Mouse (Mus musculus): ENCODE measurements around the gene Edaradd. TPM values are rescaled to one million over a fixed set of nuclear protein-coding genes. Genes with fewer than 3 reads are reported as not detected.

Edaradd gene
- polyA plus RNA-seq, 1 experiment from 2014 or later = 3.1 TPM

DNA sequence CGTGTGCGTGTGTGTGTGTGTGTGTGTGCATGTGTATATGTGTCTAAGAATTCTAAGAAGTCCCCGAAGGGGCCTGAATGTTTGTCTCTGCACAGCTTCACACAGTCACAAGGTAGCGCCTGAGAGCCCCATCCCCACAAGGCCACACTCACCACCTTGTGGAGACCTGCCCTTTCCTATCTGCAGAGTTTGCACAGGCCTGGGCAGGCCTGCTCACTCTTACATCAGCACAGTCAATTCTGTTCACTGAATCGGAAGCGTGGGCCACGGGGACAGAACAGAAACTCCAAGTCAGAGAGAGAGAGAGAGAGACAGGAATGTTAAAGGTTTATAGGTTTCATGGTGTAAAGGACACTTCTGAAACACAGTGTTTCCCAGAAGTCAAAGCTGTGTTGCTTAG is 34.6 kb downstream of the Edaradd start:
- Histone ChIP-seq H3K4me2 (ENCODE audit: low read depth, low read length) (no peak overlapping the region), H3K27me3 (ENCODE audit: control insufficient read depth, insufficient read depth, low read length) (no peaks in the 10 kb centered on the region), H3K36me3 (replicated peaks; ENCODE audit: control insufficient read depth, insufficient read depth, low read depth, low read length) (no peaks in the 10 kb centered on the region), H3K4me1 (ENCODE audit: control insufficient read depth, insufficient read depth, low read length) (no peaks in the 10 kb centered on the region), H3K4me3 (ENCODE audit: low read depth, low read length) (no peak overlapping the region), H3K27ac (replicated peaks; ENCODE audit: low read depth, low read length) (no peak overlapping the region), H3K9ac (replicated peaks; ENCODE audit: low read length) (no peak overlapping the region), H3K9me3 (replicated peaks; ENCODE audit: control insufficient read depth, low read length) (no peaks in the 10 kb centered on the region)
- ATAC-seq (replicated peaks; ENCODE audit: insufficient number of reproducible peaks, low FRiP score, low TSS enrichment, low read depth) (peak; percentile 65; the same call in 1 of the 2 replicates), DNase-seq (ENCODE audit: low spot score) (peak; percentile 27)
- 78% methylated on average over 7 of the region's 7 CpGs for WGBS

- Histone ChIP-seq H3K36me3 (replicated peaks; ENCODE audit: control insufficient read depth, insufficient read depth, low read depth, low read length) (no peaks in the 10 kb centered on the region), H3K9ac (replicated peaks; ENCODE audit: low read length) (no peak overlapping the region), H3K27me3 (ENCODE audit: control insufficient read depth, insufficient read depth, low read length) (no peaks in the 10 kb centered on the region), H3K4me1 (ENCODE audit: control insufficient read depth, insufficient read depth, low read length) (no peaks in the 10 kb centered on the region), H3K4me3 (ENCODE audit: low read depth, low read length) (no peak overlapping the region), H3K9me3 (replicated peaks; ENCODE audit: control insufficient read depth, low read length) (no peaks in the 10 kb centered on the region), H3K4me2 (ENCODE audit: low read depth, low read length) (no peak overlapping the region), H3K27ac (replicated peaks; ENCODE audit: low read depth, low read length) (no peak overlapping the region)
- DNase-seq (ENCODE audit: low spot score) = no peak
- ATAC-seq (replicated peaks; ENCODE audit: insufficient number of reproducible peaks, low FRiP score, low TSS enrichment, low read depth) = no peak
- WGBS = 85% methylated on average over 2 of the region's 2 CpGs
These were observed 35.0 kb downstream of the Edaradd start for GRCm38 (mm10) chr13:12485197-12485596.

- no peak overlapping the region for H3K27ac ChIP-seq (replicated peaks; ENCODE audit: low read depth, low read length)
- no peak for ATAC-seq (replicated peaks; ENCODE audit: insufficient number of reproducible peaks, low FRiP score, low TSS enrichment, low read depth)
- no peak overlapping the region for H3K9ac ChIP-seq (replicated peaks; ENCODE audit: low read length)
- H3K4me1 ChIP-seq (ENCODE audit: control insufficient read depth, insufficient read depth, low read length) = no peaks in the 10 kb centered on the region
- no peaks in the 10 kb centered on the region for H3K27me3 ChIP-seq (ENCODE audit: control insufficient read depth, insufficient read depth, low read length)
- 77% methylated on average over 6 of the region's 6 CpGs for WGBS
- H3K4me3 ChIP-seq (ENCODE audit: low read depth, low read length) = no peak overlapping the region
- no peaks in the 10 kb centered on the region for H3K9me3 ChIP-seq (replicated peaks; ENCODE audit: control insufficient read depth, low read length)
- DNase-seq (ENCODE audit: low spot score) = no peak
- H3K36me3 ChIP-seq (replicated peaks; ENCODE audit: control insufficient read depth, insufficient read depth, low read depth, low read length) = no peaks in the 10 kb centered on the region
- no peak overlapping the region for H3K4me2 ChIP-seq (ENCODE audit: low read depth, low read length)
These were observed 40.4 kb downstream of the Edaradd start for GRCm38 (mm10) chr13:12479802-12480201.

GRCm38 (mm10) chr13:12478301-12478700 is 41.9 kb downstream of the Edaradd start:
- ATAC-seq (replicated peaks; ENCODE audit: insufficient number of reproducible peaks, low FRiP score, low TSS enrichment, low read depth) = no peak

DNA sequence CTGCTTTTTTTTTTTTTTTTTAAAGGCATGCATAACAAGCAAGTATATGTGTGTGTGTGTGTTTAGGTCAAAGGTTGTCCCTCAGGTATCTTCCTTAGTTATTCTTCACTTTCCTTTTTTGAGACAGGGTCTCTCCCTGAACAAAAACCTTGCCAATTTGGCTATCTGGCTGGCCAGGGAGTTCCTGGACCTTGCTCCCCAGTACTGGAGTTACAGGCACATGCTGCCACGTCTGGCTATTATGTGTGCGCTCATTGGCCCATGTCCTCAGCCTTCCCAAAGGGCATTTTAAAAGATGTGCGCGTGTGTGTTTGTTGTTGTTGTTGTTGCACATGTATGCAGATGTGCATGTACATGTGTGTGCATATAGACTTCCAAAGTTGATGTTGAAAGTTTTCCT is 43.4 kb downstream of the Edaradd start:
- H3K27ac ChIP-seq (replicated peaks; ENCODE audit: low read depth, low read length) = no peak overlapping the region
- H3K4me2 ChIP-seq (ENCODE audit: low read depth, low read length) = no peak overlapping the region
- ATAC-seq (replicated peaks; ENCODE audit: insufficient number of reproducible peaks, low FRiP score, low TSS enrichment, low read depth) (no peak), DNase-seq (ENCODE audit: low spot score) (no peak)
- no peaks in the 10 kb centered on the region for H3K36me3 ChIP-seq (replicated peaks; ENCODE audit: control insufficient read depth, insufficient read depth, low read depth, low read length)
- no peak overlapping the region for H3K4me3 ChIP-seq (ENCODE audit: low read depth, low read length)
- no peaks in the 10 kb centered on the region for H3K9me3 ChIP-seq (replicated peaks; ENCODE audit: control insufficient read depth, low read length)
- WGBS = 89% methylated on average over 4 of the region's 4 CpGs
- H3K27me3 ChIP-seq (ENCODE audit: control insufficient read depth, insufficient read depth, low read length) = no peaks in the 10 kb centered on the region
- no peaks in the 10 kb centered on the region for H3K4me1 ChIP-seq (ENCODE audit: control insufficient read depth, insufficient read depth, low read length)
- no peak overlapping the region for H3K9ac ChIP-seq (replicated peaks; ENCODE audit: low read length)

More at GRCm38 (mm10) chr13:12478301-12478700, 41.9 kb downstream of the Edaradd start:
- no peak overlapping the region for H3K9ac ChIP-seq (replicated peaks; ENCODE audit: low read length)
- H3K4me2 ChIP-seq (ENCODE audit: low read depth, low read length) = no peak overlapping the region
- no peaks in the 10 kb centered on the region for H3K36me3 ChIP-seq (replicated peaks; ENCODE audit: control insufficient read depth, insufficient read depth, low read depth, low read length)
- WGBS = 72% methylated on average over 15 of the region's 15 CpGs
- H3K4me1 ChIP-seq (ENCODE audit: control insufficient read depth, insufficient read depth, low read length) = no peaks in the 10 kb centered on the region
- H3K27ac ChIP-seq (replicated peaks; ENCODE audit: low read depth, low read length) = no peak overlapping the region
- no peaks in the 10 kb centered on the region for H3K9me3 ChIP-seq (replicated peaks; ENCODE audit: control insufficient read depth, low read length)
- no peaks in the 10 kb centered on the region for H3K27me3 ChIP-seq (ENCODE audit: control insufficient read depth, insufficient read depth, low read length)
- H3K4me3 ChIP-seq (ENCODE audit: low read depth, low read length) = no peak overlapping the region
- no peak for DNase-seq (ENCODE audit: low spot score)

- Histone ChIP-seq H3K27ac (replicated peaks; ENCODE audit: low read depth, low read length) (no peak overlapping the region), H3K4me2 (ENCODE audit: low read depth, low read length) (no peak overlapping the region), H3K4me3 (ENCODE audit: low read depth, low read length) (no peak overlapping the region), H3K36me3 (replicated peaks; ENCODE audit: control insufficient read depth, insufficient read depth, low read depth, low read length) (no peaks in the 10 kb centered on the region), H3K9ac (replicated peaks; ENCODE audit: low read length) (no peak overlapping the region), H3K27me3 (ENCODE audit: control insufficient read depth, insufficient read depth, low read length) (no peaks in the 10 kb centered on the region), H3K4me1 (ENCODE audit: control insufficient read depth, insufficient read depth, low read length) (no peaks in the 10 kb centered on the region), H3K9me3 (replicated peaks; ENCODE audit: control insufficient read depth, low read length) (no peaks in the 10 kb centered on the region)
- DNase-seq (ENCODE audit: low spot score) (no peak), ATAC-seq (replicated peaks; ENCODE audit: insufficient number of reproducible peaks, low FRiP score, low TSS enrichment, low read depth) (no peak)
- WGBS = 85% methylated on average over 6 of the region's 6 CpGs
These were observed 45.0 kb downstream of the Edaradd start for GRCm38 (mm10) chr13:12475239-12475638.

DNA sequence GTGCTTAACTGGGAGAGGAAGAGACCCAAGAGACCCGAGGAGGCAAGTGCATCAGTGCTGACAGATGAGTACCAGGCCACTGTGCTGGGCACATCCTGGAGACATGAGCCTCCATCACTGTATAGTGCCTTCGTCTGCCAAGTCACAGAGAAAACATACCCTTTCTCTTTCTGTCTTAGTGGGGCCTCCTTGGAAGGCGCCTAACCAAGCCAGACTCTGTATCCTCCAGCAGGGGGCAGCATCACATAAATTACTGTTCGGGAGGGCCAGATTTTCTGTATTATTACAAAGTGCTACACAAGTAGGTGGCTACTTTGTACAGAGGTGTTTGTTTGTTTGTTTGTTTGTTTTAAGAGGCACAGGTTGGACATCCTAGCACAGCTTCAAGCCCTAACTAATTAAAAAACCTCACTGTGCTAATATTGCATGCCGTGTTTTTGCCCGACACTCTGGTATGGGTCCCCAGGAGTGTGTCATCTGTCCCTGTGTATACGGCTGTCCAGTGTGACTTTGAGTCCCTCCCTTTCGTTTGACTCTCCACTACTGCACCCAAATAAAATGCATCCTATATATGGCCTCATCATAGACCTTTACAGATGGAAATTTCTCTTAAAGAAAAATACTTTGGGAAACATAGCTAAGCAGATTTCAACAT is 46.4 kb downstream of the Edaradd start:
- no peak overlapping the region for H3K4me2 ChIP-seq (ENCODE audit: low read depth, low read length)

GRCm38 (mm10) chr13:12468488-12468887 is 51.8 kb downstream of the Edaradd start:
- no peaks in the 10 kb centered on the region for H3K9me3 ChIP-seq (replicated peaks; ENCODE audit: control insufficient read depth, low read length)
- H3K27ac ChIP-seq (replicated peaks; ENCODE audit: low read depth, low read length) = no peak overlapping the region
- no peak overlapping the region for H3K4me2 ChIP-seq (ENCODE audit: low read depth, low read length)
- no peaks in the 10 kb centered on the region for H3K36me3 ChIP-seq (replicated peaks; ENCODE audit: control insufficient read depth, insufficient read depth, low read depth, low read length)
- 96% methylated on average over 1 of the region's 1 CpGs for WGBS
- H3K27me3 ChIP-seq (ENCODE audit: control insufficient read depth, insufficient read depth, low read length) = no peaks in the 10 kb centered on the region
- H3K4me3 ChIP-seq (ENCODE audit: low read depth, low read length) = no peak overlapping the region
- ATAC-seq (replicated peaks; ENCODE audit: insufficient number of reproducible peaks, low FRiP score, low TSS enrichment, low read depth) (no peak), DNase-seq (ENCODE audit: low spot score) (no peak)
- no peaks in the 10 kb centered on the region for H3K4me1 ChIP-seq (ENCODE audit: control insufficient read depth, insufficient read depth, low read length)
- H3K9ac ChIP-seq (replicated peaks; ENCODE audit: low read length) = no peak overlapping the region

More for the DNA sequence above, 46.4 kb downstream of the Edaradd start:
- no peaks in the 10 kb centered on the region for H3K27me3 ChIP-seq (ENCODE audit: control insufficient read depth, insufficient read depth, low read length)
- 40% methylated on average over 8 of the region's 8 CpGs for WGBS
- DNase-seq (ENCODE audit: low spot score) (peak; percentile 87), ATAC-seq (replicated peaks; ENCODE audit: insufficient number of reproducible peaks, low FRiP score, low TSS enrichment, low read depth) (peak; percentile 64; the same call in 1 of the 2 replicates)
- H3K36me3 ChIP-seq (replicated peaks; ENCODE audit: control insufficient read depth, insufficient read depth, low read depth, low read length) = no peaks in the 10 kb centered on the region
- no peak overlapping the region for H3K9ac ChIP-seq (replicated peaks; ENCODE audit: low read length)
- H3K9me3 ChIP-seq (replicated peaks; ENCODE audit: control insufficient read depth, low read length) = no peaks in the 10 kb centered on the region
- H3K27ac ChIP-seq (replicated peaks; ENCODE audit: low read depth, low read length) = no peak overlapping the region
- H3K4me1 ChIP-seq (ENCODE audit: control insufficient read depth, insufficient read depth, low read length) = no peaks in the 10 kb centered on the region
- no peak overlapping the region for H3K4me3 ChIP-seq (ENCODE audit: low read depth, low read length)
